Mouse (Mus musculus): Measurements from ENCODE around the gene Rreb1. TPM values are rescaled to one million over a fixed set of nuclear protein-coding genes. Genes with fewer than 3 reads are reported as not detected.

The Rreb1 gene
- total RNA-seq, 2 experiments from 2014 or later = 74.1 to 104 TPM

DNA sequence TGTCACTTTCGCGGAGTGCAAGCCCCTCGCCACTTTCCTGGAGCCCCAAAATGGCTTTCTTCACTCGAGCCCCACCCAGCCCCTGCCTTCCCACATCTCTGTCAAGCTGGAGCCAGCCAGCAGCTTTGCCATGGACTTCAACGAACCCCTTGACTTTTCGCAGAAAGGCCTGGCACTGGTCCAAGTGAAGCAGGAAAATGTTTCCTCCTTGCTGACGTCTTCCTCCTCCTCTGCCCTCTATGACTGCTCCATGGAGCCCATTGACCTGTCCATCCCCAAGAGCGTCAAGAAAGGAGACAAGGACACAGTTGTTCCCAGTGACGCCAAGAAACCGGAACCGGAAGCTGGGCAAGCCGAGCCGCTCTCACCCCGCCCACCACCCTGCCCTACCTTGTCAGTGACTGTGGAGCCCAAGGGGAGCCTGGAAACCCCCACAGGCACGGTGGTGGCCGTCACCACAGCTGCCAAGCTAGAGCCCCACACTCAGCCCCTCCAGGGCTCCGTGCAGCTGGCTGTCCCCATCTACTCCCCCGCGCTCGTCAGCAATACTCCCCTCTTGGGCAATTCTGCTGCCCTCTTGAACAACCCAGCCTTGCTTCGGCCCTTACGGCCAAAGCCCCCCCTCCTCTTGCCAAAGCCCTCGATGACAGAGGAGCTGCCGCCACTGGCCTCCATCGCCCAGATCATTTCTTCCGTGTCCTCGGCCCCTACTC is 153.2 kb downstream of the Rreb1 start:
- no peak for DNase-seq (ENCODE audit: low spot score in 2 of 2)
- Histone ChIP-seq H3K4me3 (no peak overlapping the region), H3K27ac (no peak overlapping the region)
- TF ChIP-seq CTCF (conservative IDR thresholded peaks at IDR 0.05) = no peak

DNA sequence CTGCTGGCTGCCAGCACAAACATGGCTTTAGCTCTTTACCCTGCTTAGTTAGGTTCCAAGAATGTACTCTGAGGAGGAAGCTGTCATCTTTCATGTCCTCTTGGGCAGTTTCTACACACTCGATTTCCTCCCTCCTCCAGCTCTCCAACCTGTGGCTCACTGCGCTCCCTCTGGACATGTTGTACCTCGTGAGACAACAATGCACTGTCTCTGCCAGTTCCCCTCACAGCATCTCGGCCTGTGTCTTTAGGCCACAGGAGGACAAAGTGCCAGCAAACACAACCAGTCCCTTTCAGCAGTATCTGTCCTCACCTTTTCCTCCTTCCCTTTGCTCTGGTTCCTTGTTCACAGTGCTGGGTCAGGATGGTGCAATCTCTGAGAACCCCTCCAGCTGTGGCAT is 155.9 kb downstream of the Rreb1 start:
- no peak overlapping the region; the same call in 1 of the 2 replicates for H3K27ac ChIP-seq
- H3K4me3 ChIP-seq = no peak overlapping the region
- peak; percentile 18; the same call in 1 of the 2 replicates for TF ChIP-seq CTCF (conservative IDR thresholded peaks at IDR 0.05)
- no peak for DNase-seq (ENCODE audit: low spot score in 2 of 2)

DNA sequence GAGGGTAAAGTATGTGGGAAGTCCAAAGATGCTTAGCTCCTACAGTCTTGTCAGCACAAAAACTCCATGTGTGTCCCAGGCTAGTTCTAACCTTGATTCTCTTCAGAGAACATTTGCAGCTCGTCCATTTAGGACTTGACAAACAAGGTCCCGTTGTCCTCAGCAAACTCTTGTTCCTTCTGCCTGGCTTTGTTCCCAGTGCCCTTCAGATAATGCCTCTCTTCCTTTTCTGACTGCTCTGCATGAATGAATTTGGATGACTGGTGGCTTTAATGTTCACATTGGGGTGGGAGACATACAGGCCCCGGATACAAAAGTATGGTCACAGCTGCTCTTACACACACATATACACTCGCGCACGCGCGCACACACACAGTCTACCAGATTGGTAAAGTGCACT is 156.7 kb downstream of the Rreb1 start:
- no peak overlapping the region for H3K4me3 ChIP-seq
- TF ChIP-seq CTCF (conservative IDR thresholded peaks at IDR 0.05) = no peak
- H3K27ac ChIP-seq = no peak overlapping the region; the same call in 1 of the 2 replicates
- DNase-seq (ENCODE audit: low spot score in 2 of 2) = no peak

DNA sequence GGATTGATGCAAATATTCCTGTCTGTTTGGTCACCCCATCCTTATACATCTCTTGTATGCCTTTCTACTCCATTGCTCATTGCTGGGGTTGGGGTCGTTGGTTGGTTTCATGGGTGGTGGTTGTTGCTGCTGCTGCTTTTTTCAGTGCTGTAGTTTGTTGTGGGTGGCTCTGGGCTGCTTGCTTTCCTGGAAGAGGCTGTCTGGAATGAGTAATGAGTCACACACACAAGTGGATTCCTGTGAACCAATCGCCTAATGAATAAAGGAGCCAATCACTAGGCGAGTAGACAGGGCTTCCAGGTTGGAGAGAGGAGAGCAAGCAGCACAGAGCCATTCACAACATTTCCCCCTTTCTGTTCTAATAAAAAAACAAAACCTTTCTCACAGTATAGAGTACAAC is 158.2 kb downstream of the Rreb1 start:
- DNase-seq (ENCODE audit: low spot score in 2 of 2) = no peak
- no peak for TF ChIP-seq CTCF (conservative IDR thresholded peaks at IDR 0.05)
- H3K27ac ChIP-seq = no peak overlapping the region
- H3K4me3 ChIP-seq = no peak overlapping the region

DNA sequence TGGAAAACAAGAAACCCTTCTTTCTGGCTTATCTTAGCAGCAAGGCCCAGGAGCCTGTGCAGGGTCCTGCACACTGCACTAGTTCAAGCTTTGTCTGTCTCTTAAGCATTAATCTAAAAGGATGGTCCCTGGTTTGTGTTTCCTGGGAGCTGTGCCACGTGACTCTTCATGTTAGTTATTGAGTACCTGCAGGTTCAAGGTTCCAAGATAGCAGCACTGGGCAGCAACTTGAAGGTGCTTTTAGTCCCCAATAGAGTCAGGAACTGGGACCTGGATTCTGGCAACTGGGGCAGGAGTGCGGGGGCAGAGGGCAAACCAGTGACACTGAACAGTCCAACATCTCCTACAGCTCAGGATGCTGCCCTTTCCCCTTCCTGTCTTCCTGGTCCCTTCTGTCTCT is 162.0 kb downstream of the Rreb1 start:
- no peak overlapping the region for H3K27ac ChIP-seq
- H3K4me3 ChIP-seq = no peak overlapping the region
- DNase-seq (ENCODE audit: low spot score in 2 of 2) = no peak
- no peak for TF ChIP-seq CTCF (conservative IDR thresholded peaks at IDR 0.05)

DNA sequence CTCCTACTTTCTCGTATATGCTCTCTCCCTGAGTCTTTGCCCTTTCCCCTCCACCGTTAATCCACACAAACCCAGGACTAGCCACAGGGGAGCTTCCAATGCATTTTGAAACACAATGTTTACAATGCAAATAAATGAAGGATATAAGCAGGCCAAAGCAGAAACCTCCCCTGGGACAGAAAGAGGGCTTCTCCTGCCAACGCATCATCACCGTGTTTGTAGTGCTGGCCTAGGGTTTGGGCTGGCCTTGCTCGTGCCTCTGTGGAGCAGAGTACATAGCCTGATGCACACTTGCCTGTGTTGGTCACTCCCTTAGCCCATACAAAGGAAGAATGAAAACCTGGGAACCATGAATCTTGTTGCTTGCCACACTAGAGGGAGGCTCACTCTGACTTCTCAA is 162.4 kb downstream of the Rreb1 start:
- TF ChIP-seq CTCF (conservative IDR thresholded peaks at IDR 0.05) = no peak
- no peak overlapping the region for H3K27ac ChIP-seq
- no peak overlapping the region for H3K4me3 ChIP-seq
- DNase-seq (ENCODE audit: low spot score in 2 of 2) = no peak

GRCm38 (mm10) chr13:37941138-37941645 is 163.0 kb downstream of the Rreb1 start:
- no peak overlapping the region for H3K27ac ChIP-seq
- no peak for DNase-seq (ENCODE audit: low spot score in 2 of 2)
- H3K4me3 ChIP-seq = no peak overlapping the region
- no peak for TF ChIP-seq CTCF (conservative IDR thresholded peaks at IDR 0.05)

- TF ChIP-seq CTCF (conservative IDR thresholded peaks at IDR 0.05) = no peak
- H3K4me3 ChIP-seq = no peak overlapping the region
- H3K27ac ChIP-seq = no peak overlapping the region
- DNase-seq (ENCODE audit: low spot score in 2 of 2) = no peak
Measured at GRCm38 (mm10) chr13:37941950-37942886, 164.0 kb downstream of the Rreb1 start.

DNA sequence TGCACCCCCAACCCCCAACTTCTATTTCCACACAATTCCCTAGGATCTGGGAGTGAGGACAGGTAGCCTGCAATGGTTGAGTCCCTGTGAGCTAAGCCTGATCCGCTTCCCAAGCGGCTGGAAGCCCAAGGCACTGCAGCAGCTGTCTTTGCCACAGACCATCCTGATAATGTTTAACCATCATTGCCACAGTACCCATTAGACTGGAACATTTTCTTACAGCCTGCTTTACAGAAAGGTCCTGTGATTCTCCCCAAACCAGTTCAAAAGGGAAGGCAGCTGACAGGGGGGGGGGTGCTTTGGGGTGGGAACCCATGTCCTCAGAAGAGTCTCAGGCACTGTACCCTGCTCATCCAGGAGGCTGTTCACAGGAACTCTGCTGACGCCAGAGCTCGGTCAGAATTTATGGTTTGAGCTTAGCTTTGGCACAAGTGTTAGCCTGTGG is 164.7 kb downstream of the Rreb1 start:
- no peak for DNase-seq (ENCODE audit: low spot score in 2 of 2)
- Histone ChIP-seq H3K27ac (no peak overlapping the region), H3K4me3 (no peak overlapping the region)
- no peak for TF ChIP-seq CTCF (conservative IDR thresholded peaks at IDR 0.05)

GRCm38 (mm10) chr13:37943466-37943865 is 165.3 kb downstream of the Rreb1 start:
- Histone ChIP-seq H3K4me3 (no peak overlapping the region), H3K27ac (no peak overlapping the region)
- TF ChIP-seq CTCF (conservative IDR thresholded peaks at IDR 0.05) = no peak
- no peak for DNase-seq (ENCODE audit: low spot score in 2 of 2)

- Histone ChIP-seq H3K27ac (no peak overlapping the region), H3K4me3 (no peak overlapping the region)
- no peak for DNase-seq (ENCODE audit: low spot score in 2 of 2)
- TF ChIP-seq CTCF (conservative IDR thresholded peaks at IDR 0.05) = peak; percentile 82
Measured at GRCm38 (mm10) chr13:37944306-37944705, 166.1 kb downstream of the Rreb1 start.

DNA sequence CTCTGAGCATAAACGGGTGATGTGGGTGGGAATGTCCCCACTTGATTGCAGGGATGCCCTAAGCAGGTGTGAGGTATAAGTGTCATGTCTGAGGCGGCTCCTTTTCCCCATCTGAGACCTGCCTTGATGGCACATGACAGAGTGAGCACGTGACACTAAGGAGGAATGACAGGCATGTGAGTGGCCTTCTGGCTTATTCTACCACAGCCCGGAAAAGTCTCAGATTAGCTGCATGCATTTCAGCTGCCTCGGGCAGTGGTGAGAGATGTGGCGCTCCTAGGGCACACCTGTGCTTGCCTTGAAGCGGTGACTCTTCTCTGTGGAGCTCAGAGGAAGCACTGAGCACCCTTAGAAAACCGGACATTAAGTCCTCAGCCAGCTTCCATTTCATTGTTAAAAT is 167.2 kb downstream of the Rreb1 start:
- Histone ChIP-seq H3K27ac (no peak overlapping the region), H3K4me3 (no peak overlapping the region)
- no peak for DNase-seq (ENCODE audit: low spot score in 2 of 2)
- TF ChIP-seq CTCF (conservative IDR thresholded peaks at IDR 0.05) = no peak

DNA sequence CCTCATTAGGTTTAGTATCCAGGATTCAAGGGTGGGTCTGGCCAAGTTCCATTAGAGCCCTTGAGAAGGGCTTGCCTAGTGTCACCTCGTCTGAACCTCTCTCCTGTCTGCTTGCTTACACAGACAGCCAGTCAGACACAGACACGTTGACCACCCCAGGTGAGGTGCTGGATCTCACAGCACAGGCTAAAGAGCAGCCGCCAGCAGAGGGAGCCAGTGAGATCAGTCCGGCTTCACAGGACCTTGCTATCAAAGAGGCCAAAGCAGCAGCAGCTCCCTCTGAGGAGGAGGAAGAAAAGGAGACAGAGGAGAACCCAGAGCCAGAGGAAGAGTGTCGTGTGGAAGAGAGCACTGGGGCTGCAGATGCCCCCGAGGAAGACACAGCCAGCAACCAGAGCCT is 168.5 kb downstream of the Rreb1 start:
- no peak overlapping the region for H3K4me3 ChIP-seq
- no peak overlapping the region for H3K27ac ChIP-seq
- TF ChIP-seq CTCF (conservative IDR thresholded peaks at IDR 0.05) = peak; percentile 96
- peak; percentile 63 to 81 for DNase-seq (ENCODE audit: low spot score in 2 of 2)

Measured in layer of hippocampus, adult 2 months (tissue).